Mouse (Mus musculus): ENCODE measurements around the gene Defb47. TPM values are rescaled to one million over a fixed set of nuclear protein-coding genes. Genes with fewer than 3 reads are reported as not detected.
A peak's percentile ranks its signal among the peaks of the same experiment; 100 is the strongest.

The Defb47 gene
- polyA plus RNA-seq (2016; fragmentation: Nextera tagmentation; extraction: Ambion mirVana) = not detected in 2 replicates

DNA sequence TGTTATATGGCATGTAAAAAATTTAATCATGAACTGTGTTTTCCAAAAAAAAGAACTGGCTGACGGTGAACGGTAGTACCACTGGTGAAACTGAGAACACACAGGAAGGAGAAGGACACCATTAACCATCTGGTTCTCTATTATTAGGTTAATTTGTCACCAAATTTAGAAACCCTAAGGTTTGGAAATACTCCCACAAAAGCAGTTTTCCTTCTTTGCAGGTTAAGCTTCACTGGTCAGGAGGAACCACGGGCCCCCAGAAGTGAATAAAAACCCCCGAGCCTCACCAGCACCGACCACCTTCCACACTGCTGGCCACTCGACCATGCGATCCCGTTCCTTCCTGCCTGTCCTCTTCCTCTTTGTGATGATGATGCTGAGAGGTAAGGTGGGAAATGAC, at the start of gene Defb47:
Gene Defb47, plus strand, starts transcription at position 301 of the 400 bp plus-strand sequence.
- H3K4me1 ChIP-seq (replicated peaks) = 0 out of 2 replicates have a peak, but pooled peaks cover 4% of the 10 kb centered on the region
- H3K27ac ChIP-seq = no peak within 1 kb of the TSS
- no peak for DNase-seq (ENCODE audit: low spot score)
- no peaks in the 10 kb centered on the region for H3K27me3 ChIP-seq (ENCODE audit: insufficient read depth, poor library complexity, severe bottlenecking)
- WGBS = 83% methylated on average over 8 of the region's 8 CpGs
- no peaks in the 10 kb centered on the region for H3K9me3 ChIP-seq
- no peaks in the 10 kb centered on the region for H3K36me3 ChIP-seq
- no peak within 1 kb of the TSS for H3K4me3 ChIP-seq

DNA sequence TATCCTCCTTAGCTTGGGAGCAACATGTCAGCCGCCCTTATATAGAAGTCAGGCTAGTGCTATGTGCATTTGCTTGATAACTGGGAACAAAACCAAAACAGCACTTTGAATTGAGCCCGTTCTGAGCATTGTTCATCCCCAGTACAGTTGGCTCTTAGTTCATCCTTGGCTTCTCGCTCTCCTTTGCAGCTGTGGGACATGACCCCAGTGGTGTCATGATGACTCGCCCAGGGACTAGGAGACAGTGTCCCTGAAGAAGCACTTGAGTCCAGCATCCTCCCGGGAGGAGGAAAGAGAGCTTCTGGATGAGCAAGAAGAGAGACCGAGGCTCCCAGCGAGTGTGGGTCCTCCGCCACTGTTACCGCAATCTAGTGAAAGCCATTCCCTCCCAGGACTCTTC, 41.8 kb upstream of the Defb47 start:
- Histone ChIP-seq H3K4me3 (no peak overlapping the region), H3K36me3 (peaks cover 88% of the 10 kb centered on the region), H3K27me3 (ENCODE audit: insufficient read depth, poor library complexity, severe bottlenecking) (no peaks in the 10 kb centered on the region), H3K9me3 (no peaks in the 10 kb centered on the region), H3K27ac (no peak overlapping the region), H3K4me1 (replicated peaks) (no peaks in the 10 kb centered on the region)
- 91% methylated on average over 9 of the region's 9 CpGs for WGBS
- no peak for DNase-seq (ENCODE audit: low spot score)

DNA sequence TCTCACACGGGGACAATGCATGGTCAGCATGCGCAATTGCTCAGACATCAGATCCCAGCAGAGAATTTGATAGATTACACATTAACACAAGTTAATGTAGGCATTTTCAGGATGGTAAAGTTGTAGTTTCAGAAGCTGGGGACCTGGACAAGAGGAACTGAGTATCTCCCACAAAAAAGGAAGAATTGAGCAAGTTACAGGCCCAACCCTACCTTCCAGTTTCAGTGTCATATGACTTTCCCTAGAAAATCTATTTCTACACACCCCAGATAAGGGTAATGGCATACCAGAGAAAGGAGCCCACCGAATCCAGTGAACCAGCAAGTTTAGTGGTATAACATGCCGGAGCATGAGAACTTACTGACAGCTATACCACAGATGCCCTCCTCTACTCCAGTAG, 34.2 kb upstream of the Defb47 start:
- H3K27ac ChIP-seq = no peak overlapping the region
- WGBS = 83% methylated on average over 4 of the region's 4 CpGs
- no peaks in the 10 kb centered on the region for H3K9me3 ChIP-seq
- no peaks in the 10 kb centered on the region for H3K27me3 ChIP-seq (ENCODE audit: insufficient read depth, poor library complexity, severe bottlenecking)
- H3K36me3 ChIP-seq = peaks cover 20% of the 10 kb centered on the region
- H3K4me3 ChIP-seq = no peak overlapping the region
- H3K4me1 ChIP-seq (replicated peaks) = peaks cover 11% of the 10 kb centered on the region
- DNase-seq (ENCODE audit: low spot score) = no peak

GRCm38 (mm10) chr14:62965342-62965741, 32.5 kb upstream of the Defb47 start:
- peak overlapping the region; percentile 44; the same call in 1 of the 2 replicates for H3K4me3 ChIP-seq

DNA sequence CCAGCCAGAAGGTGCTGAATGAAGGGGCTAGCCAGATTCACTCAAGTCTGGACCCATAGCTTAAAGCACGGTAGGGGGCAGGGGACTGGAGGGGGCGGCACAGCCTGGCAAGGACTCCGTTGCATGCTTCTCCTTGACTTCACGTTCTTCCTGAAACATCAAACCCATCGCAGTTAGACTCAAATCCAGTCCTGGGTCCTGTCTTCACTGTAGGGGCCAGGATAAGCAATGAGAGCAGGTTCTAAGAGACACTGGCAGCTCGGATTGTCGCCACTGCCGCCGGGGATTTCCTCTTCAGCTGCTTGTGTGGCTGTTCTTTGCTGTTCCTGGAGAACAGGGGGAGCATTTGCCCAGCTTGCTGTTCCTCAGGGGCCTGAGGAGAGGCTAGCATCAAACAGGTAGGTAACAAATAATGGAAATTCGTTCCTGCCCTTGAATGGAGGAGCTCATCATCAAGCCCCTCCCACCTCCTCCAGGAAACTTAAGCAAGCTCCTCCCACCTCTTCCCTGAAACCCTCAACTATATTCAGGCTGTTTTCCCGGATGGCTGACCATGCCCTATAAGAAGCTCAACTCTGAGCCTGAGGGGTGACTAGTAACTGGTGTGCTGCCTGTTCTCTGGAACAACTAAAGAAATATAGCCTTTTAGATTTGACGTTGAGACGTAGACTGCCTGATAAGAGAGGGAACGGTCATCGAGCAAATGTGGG, 31.9 kb upstream of the Defb47 start:
- DNase-seq (ENCODE audit: low spot score) = no peak
- Histone ChIP-seq H3K27me3 (ENCODE audit: insufficient read depth, poor library complexity, severe bottlenecking) (no peaks in the 10 kb centered on the region), H3K4me1 (replicated peaks) (peaks cover 11% of the 10 kb centered on the region), H3K4me3 (peak overlapping the region; percentile 44), H3K9me3 (no peaks in the 10 kb centered on the region), H3K36me3 (0 out of 2 replicates have a peak, but pooled peaks cover 6% of the 10 kb centered on the region), H3K27ac (peak overlapping the region; percentile 46)
- WGBS = 30% methylated on average over 15 of the region's 15 CpGs

More at GRCm38 (mm10) chr14:62965342-62965741, 32.5 kb upstream of the Defb47 start:
- peaks cover 11% of the 10 kb centered on the region for H3K4me1 ChIP-seq (replicated peaks)
- no peaks in the 10 kb centered on the region for H3K27me3 ChIP-seq (ENCODE audit: insufficient read depth, poor library complexity, severe bottlenecking)
- H3K9me3 ChIP-seq = no peaks in the 10 kb centered on the region
- H3K27ac ChIP-seq = peak overlapping the region; percentile 46; the same call in 1 of the 2 replicates
- 87% methylated on average over 5 of the region's 5 CpGs for WGBS
- DNase-seq (ENCODE audit: low spot score) = no peak
- 0 out of 2 replicates have a peak, but pooled peaks cover 6% of the 10 kb centered on the region for H3K36me3 ChIP-seq

DNA sequence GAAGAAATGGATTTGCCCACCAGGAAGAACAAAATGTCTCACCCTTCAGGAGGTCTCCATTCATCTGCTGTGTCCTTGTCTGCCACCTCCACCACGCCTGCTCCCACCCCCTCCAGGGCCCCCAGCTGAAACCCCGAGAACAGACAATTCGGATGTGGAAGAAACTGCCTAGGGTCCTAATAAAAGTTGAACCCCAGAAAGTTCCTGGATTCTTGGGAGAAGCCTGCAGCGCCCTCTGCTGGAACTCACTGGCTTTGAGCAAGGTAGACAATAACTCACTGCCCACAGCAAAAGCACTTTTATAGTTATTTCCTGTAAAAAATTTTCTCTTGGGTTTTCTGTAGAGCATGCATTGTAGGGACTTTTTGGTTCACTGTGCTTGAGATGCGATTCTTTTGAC, 22.8 kb upstream of the Defb47 start:
- peak; percentile 71 for DNase-seq (ENCODE audit: low spot score)
- Histone ChIP-seq H3K4me1 (replicated peaks) (peaks cover 9% of the 10 kb centered on the region; the same call in 1 of the 2 replicates), H3K27me3 (ENCODE audit: insufficient read depth, poor library complexity, severe bottlenecking) (no peaks in the 10 kb centered on the region; the same call in 1 of the 2 replicates), H3K9me3 (no peaks in the 10 kb centered on the region), H3K27ac (no peak overlapping the region; the same call in 1 of the 2 replicates), H3K4me3 (peak overlapping the region; percentile 4; the same call in 1 of the 2 replicates), H3K36me3 (no peaks in the 10 kb centered on the region)
- WGBS = 17% methylated on average over 5 of the region's 5 CpGs

GRCm38 (mm10) chr14:62979815-62980214, 18.1 kb upstream of the Defb47 start:
- Histone ChIP-seq H3K27ac (no peak overlapping the region), H3K9me3 (no peaks in the 10 kb centered on the region), H3K36me3 (no peaks in the 10 kb centered on the region), H3K4me3 (no peak overlapping the region), H3K4me1 (replicated peaks) (peaks cover 2% of the 10 kb centered on the region; the same call in 1 of the 2 replicates), H3K27me3 (ENCODE audit: insufficient read depth, poor library complexity, severe bottlenecking) (no peaks in the 10 kb centered on the region)
- WGBS = 82% methylated on average over 1 of the region's 1 CpGs
- no peak for DNase-seq (ENCODE audit: low spot score)

GRCm38 (mm10) chr14:62984410-62984809, 13.5 kb upstream of the Defb47 start, which contains the start of gene Defb48:
Defb48 (minus strand) TSS chr14:62984510.
- H3K4me1 ChIP-seq (replicated peaks) = no peaks in the 10 kb centered on the region
- no peaks in the 10 kb centered on the region for H3K27me3 ChIP-seq (ENCODE audit: insufficient read depth, poor library complexity, severe bottlenecking)
- 77% methylated on average over 1 of the region's 1 CpGs for WGBS
- no peak within 1 kb of the TSS for H3K27ac ChIP-seq
- H3K9me3 ChIP-seq = no peaks in the 10 kb centered on the region
- H3K4me3 ChIP-seq = no peak within 1 kb of the TSS
- no peak for DNase-seq (ENCODE audit: low spot score)
- H3K36me3 ChIP-seq = no peaks in the 10 kb centered on the region

DNA sequence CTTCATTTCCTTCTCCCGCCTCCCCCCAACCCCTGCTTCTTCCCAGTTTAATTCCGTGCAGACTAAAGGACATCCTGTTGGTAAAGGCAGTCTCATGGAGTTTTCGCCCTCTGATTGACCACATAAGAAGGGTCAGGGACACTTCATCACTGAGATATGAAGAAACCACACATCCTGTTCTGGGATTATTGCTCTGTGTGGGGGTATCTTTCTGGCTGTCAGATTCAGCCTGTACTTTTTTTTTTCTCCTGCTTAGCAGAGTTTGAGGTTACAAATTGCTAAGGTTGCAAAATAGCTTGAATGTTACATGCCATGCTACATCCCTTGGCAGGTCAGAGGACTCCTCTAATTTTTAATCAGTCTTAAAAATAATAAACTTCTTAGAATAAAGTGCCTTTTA, 6.6 kb upstream of the Defb47 start:
- no peaks in the 10 kb centered on the region for H3K9me3 ChIP-seq
- H3K27ac ChIP-seq = no peak overlapping the region
- H3K36me3 ChIP-seq = no peaks in the 10 kb centered on the region
- WGBS = 86% methylated on average over 3 of the region's 3 CpGs
- DNase-seq (ENCODE audit: low spot score) = no peak
- peaks cover 6% of the 10 kb centered on the region; the same call in 1 of the 2 replicates for H3K4me1 ChIP-seq (replicated peaks)
- H3K27me3 ChIP-seq (ENCODE audit: insufficient read depth, poor library complexity, severe bottlenecking) = no peaks in the 10 kb centered on the region
- H3K4me3 ChIP-seq = no peak overlapping the region

DNA sequence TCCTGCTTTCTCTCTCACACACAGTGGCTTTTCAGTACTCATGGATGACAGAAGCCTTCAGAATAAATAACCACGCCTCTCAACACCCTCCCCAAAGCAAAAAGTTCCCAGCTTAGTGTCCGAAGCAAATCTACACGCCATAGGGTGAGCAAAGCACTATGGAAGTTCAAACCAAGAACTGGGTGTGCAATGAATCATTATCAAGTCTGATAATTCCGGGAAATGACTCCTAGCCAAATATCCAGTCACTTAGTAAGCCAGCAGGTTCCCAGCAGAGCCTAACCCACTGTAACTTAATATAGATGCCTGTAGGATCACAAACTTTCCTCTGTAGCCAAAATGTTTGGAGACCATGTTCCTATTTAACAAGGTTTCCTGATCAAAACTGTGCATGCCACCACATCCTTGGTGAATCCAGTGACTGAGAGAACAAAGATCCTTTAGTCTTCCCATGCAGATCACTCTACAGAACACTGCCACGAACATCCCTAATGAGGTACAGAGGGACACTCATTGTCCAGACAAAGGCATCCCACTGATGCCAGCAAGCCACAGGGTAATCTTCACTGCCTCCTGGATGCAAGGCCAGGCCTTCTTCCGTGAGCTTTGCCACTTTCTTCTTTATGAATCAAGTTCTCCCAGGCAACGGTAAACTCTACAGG, 5.9 kb upstream of the Defb47 start:
- Histone ChIP-seq H3K4me3 (no peak overlapping the region), H3K27ac (no peak overlapping the region), H3K27me3 (ENCODE audit: insufficient read depth, poor library complexity, severe bottlenecking) (no peaks in the 10 kb centered on the region), H3K9me3 (no peaks in the 10 kb centered on the region), H3K36me3 (no peaks in the 10 kb centered on the region), H3K4me1 (replicated peaks) (peaks cover 6% of the 10 kb centered on the region; the same call in 1 of the 2 replicates)
- DNase-seq (ENCODE audit: low spot score) = no peak
- WGBS = 71% methylated on average over 7 of the region's 7 CpGs

DNA sequence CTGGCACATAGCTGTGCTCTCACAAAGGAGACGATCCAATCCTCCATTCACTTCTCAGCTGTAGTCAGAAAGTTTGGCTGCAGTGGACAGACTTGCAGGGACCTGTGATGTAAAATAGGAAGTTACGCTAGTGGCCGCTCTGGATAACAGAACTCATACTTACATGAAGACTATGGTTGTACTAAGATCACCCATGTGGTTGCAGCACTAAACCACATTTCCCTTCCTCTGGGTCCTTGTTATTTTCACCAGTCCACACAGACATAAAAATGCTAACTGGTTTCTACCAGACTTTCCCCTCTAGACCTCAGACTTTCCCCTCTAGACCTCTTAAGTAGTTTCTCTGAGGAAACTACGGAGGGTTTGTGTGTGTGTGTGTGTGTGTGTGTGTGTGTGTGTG, 1.1 kb downstream of the Defb47 start:
- Histone ChIP-seq H3K27me3 (ENCODE audit: insufficient read depth, poor library complexity, severe bottlenecking) (no peaks in the 10 kb centered on the region), H3K4me1 (replicated peaks) (no peaks in the 10 kb centered on the region), H3K36me3 (no peaks in the 10 kb centered on the region), H3K27ac (no peak overlapping the region), H3K4me3 (no peak overlapping the region), H3K9me3 (no peaks in the 10 kb centered on the region)
- WGBS = 90% methylated on average over 4 of the region's 4 CpGs
- no peak for DNase-seq (ENCODE audit: low spot score)

- no peak for DNase-seq (ENCODE audit: low spot score)
- H3K27ac ChIP-seq = no peak overlapping the region
- H3K4me3 ChIP-seq = no peak overlapping the region
- no peaks in the 10 kb centered on the region for H3K9me3 ChIP-seq
- H3K4me1 ChIP-seq (replicated peaks) = no peaks in the 10 kb centered on the region
- WGBS = 87% methylated on average over 2 of the region's 2 CpGs
- no peaks in the 10 kb centered on the region for H3K36me3 ChIP-seq
- H3K27me3 ChIP-seq (ENCODE audit: insufficient read depth, poor library complexity, severe bottlenecking) = no peaks in the 10 kb centered on the region
Observed at GRCm38 (mm10) chr14:63002588-63002987, 4.7 kb downstream of the Defb47 start.

GRCm38 (mm10) chr14:63011471-63011870, 13.6 kb downstream of the Defb47 start, which contains the start of gene Defb43:
Defb43 (plus strand) TSS chr14:63011771.
- Histone ChIP-seq H3K27me3 (ENCODE audit: insufficient read depth, poor library complexity, severe bottlenecking) (no peaks in the 10 kb centered on the region), H3K4me1 (replicated peaks) (no peaks in the 10 kb centered on the region), H3K9me3 (no peaks in the 10 kb centered on the region), H3K27ac (no peak within 1 kb of the TSS), H3K36me3 (no peaks in the 10 kb centered on the region), H3K4me3 (no peak within 1 kb of the TSS)
- DNase-seq (ENCODE audit: low spot score) = no peak
- WGBS = 93% methylated on average over 5 of the region's 5 CpGs
